Mouse (Mus musculus): ENCODE data around the gene Syap1.

DNA sequence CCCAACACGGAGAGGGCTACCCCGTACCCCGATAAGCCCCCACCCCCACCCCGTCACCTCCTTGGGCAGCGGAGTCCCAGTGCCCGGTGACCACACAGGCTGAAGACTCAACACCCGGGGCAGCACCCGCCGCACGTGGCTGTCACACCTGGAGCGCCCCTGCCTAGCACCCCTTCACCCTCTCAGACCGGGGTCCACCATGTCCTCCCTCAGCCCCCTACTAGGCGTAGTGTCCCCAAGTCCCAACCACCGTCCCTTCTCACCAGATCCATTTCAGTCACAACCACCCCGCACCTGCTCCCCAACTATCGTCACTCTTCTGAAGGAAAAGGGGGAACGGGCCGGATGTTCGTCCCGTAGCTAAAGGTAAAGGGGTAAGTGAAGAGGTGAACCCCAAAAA, 59.5 kb downstream of the Syap1 start:
- TF ChIP-seq CTCF (IDR thresholded peaks at IDR 0.05) = no peak
- no peak for TF ChIP-seq EP300 (IDR thresholded peaks at IDR 0.05)

Data from lung, postnatal 0 days (tissue).